Mouse (Mus musculus) stomach, embryonic 15.5 days (tissue): ENCODE measurements around the gene Wnt1. TPM values are rescaled to one million over a fixed set of nuclear protein-coding genes. Genes with fewer than 3 reads are reported as not detected.
A peak's percentile ranks its signal among the peaks of the same experiment; 100 is the strongest.
"Not testable (repeated sequence)": the region's sequence is repeated elsewhere in the genome, so short reads cannot be mapped to it uniquely, and the experiment has no call there.

Experiments
- ATAC-seq: fragments of 200-750 bp; cut with Nextera tagmentation; 2 replicates; pipeline ENCODE4 v1.8.0; 2017; ENCODE audit warnings: low read depth, moderate number of reproducible peaks, moderate TSS enrichment; ENCODE audit not compliant: insufficient read depth, low FRiP score
- H3K27ac ChIP-seq: fragments of 300-500 bp; sonication (generic); 2 replicates; pipeline ENCODE4 v1.5.1; 2015; ENCODE audit warnings: mild to moderate bottlenecking, inconsistent platforms
- H3K27me3 ChIP-seq: fragments of 300-500 bp; sonication (generic); replicated peaks from 2 replicates; pipeline ENCODE4 v1.6.1; 2015; ENCODE audit warnings: inconsistent platforms
- H3K36me3 ChIP-seq: fragments of 300-500 bp; sonication (generic); 2 replicates; pipeline ENCODE4 v1.6.1; 2015; ENCODE audit warnings: inconsistent platforms
- H3K4me1 ChIP-seq: fragments of 300-500 bp; sonication (generic); 2 replicates; pipeline ENCODE4 v1.6.1; 2015; ENCODE audit warnings: inconsistent platforms
- H3K4me2 ChIP-seq: fragments of 300-500 bp; sonication (generic); 2 replicates; pipeline ENCODE4 v1.6.1; 2015; ENCODE audit warnings: mild to moderate bottlenecking, inconsistent platforms
- H3K4me3 ChIP-seq: fragments of 300-500 bp; sonication (generic); replicated peaks from 2 replicates; pipeline ENCODE4 v1.5.1; 2015; ENCODE audit warnings: inconsistent platforms
- H3K9ac ChIP-seq: fragments of 300-500 bp; sonication (generic); 2 replicates; pipeline ENCODE4 v1.6.1; 2015; ENCODE audit warnings: inconsistent platforms
- H3K9me3 ChIP-seq: fragments of 300-500 bp; sonication (generic); 2 replicates; pipeline ENCODE4 v1.6.1; 2016; ENCODE audit warnings: inconsistent platforms
- WGBS: fragments of 180-500 bp; shearing (Covaris S2); methylation state at CpG from one replicate; pipeline ENCODE4 v1.1.7; 2015; 5-methylcytosine and 5-hydroxymethylcytosine counted together
- polyA plus RNA-seq: library from polyadenylated mRNA; unstranded; fragments of >200 nt; fragmentation: Nextera tagmentation; extraction: Ambion mirVana; gene quantifications from 2 replicates; pipeline ENCODE4 v1.2.1, GENCODE M21; 2015

Gene Wnt1
- polyA plus RNA-seq = not detected in 2 replicates

DNA sequence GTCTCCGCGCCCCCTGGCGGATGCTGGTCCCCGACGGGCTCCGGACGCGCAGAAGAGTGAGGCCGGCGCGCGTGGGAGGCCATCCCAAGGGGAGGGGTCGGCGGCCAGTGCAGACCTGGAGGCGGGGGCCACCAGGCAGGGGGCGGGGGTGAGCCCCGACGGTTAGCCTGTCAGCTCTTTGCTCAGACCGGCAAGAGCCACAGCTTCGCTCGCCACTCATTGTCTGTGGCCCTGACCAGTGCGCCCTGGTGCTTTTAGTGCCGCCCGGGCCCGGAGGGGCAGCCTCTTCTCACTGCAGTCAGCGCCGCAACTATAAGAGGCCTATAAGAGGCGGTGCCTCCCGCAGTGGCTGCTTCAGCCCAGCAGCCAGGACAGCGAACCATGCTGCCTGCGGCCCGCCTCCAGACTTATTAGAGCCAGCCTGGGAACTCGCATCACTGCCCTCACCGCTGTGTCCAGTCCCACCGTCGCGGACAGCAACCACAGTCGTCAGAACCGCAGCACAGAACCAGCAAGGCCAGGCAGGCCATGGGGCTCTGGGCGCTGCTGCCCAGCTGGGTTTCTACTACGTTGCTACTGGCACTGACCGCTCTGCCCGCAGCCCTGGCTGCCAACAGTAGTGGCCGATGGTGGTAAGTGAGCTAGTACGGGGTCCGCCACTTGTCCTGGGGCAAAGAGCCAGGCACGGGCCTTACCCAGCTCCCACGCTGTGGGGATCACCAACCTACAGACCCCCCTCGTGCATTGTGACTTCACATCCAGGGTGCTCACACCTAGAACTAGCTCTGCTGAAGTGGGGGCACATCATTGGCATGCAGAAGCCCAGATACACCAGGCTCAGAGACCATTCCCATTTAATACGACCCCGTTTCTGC, at the start of gene Wnt1:
TSS of gene Wnt1 (plus strand) at position 197 of the 875 bp plus-strand sequence.
- peak within 1 kb of the TSS; percentile 44 for H3K4me2 ChIP-seq
- H3K4me3 ChIP-seq = peak within 1 kb of the TSS; percentile 17
- no peak within 1 kb of the TSS for H3K27ac ChIP-seq
- H3K9me3 ChIP-seq = no peaks in the 10 kb centered on the region
- peaks cover 33% of the 10 kb centered on the region for H3K4me1 ChIP-seq
- no peak; the same call in 1 of the 2 replicates for ATAC-seq
- no peaks in the 10 kb centered on the region for H3K36me3 ChIP-seq
- H3K9ac ChIP-seq = no peak within 1 kb of the TSS
- WGBS = 5% methylated on average over 48 of the region's 51 CpGs
- peaks cover 79% of the 10 kb centered on the region for H3K27me3 ChIP-seq

- 86% methylated on average over 8 of the region's 8 CpGs for WGBS
- H3K9ac ChIP-seq = no peak overlapping the region
- H3K27ac ChIP-seq = no peak overlapping the region
- H3K27me3 ChIP-seq = no peaks in the 10 kb centered on the region
- no peak for ATAC-seq
- H3K9me3 ChIP-seq = no peaks in the 10 kb centered on the region
- peaks cover 49% of the 10 kb centered on the region for H3K36me3 ChIP-seq
- H3K4me3 ChIP-seq = no peak overlapping the region
- 0 out of 2 replicates have a peak, but pooled peaks cover 2% of the 10 kb centered on the region for H3K4me1 ChIP-seq
- H3K4me2 ChIP-seq = no peak overlapping the region
These were observed 49.4 kb upstream of the Wnt1 start for GRCm38 (mm10) chr15:98740219-98740618.

DNA sequence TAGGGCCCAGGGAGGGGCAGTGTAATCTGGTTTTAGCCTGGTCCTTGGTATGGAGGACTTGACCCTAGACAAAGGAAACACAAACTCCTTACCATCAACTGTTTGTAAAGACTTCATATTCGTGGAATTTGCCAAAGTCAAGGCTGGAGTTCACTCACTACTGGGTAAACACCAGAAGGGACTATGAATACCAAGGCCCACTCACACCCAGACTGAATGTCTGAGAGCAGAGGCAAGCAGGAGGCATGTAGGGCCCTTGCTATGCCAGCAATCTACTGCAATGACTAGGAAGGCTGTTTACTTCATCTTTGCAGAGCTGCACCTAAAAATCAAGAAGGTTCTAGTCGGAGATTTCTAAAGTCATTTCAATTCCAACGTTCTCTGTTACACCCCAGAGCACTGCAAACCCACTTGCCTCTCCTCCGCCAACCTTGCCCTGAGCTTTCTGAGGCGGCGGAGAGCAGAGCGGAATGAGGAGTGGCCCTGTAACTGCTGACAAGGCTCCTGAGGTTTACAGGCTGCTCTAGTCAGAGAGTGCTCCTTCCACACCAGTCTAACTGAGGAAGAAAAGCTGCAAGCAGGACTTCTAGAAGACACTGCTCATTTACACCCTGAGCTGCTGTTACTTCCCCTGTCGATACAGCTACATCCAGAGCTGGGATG, 46.8 kb upstream of the Wnt1 start:
- Histone ChIP-seq H3K9me3 (no peaks in the 10 kb centered on the region), H3K4me2 (no peak overlapping the region), H3K27ac (peak overlapping the region; percentile 28), H3K27me3 (no peaks in the 10 kb centered on the region), H3K4me1 (0 out of 2 replicates have a peak, but pooled peaks cover 4% of the 10 kb centered on the region), H3K4me3 (no peak overlapping the region), H3K36me3 (peaks cover 28% of the 10 kb centered on the region), H3K9ac (no peak overlapping the region)
- no peak; the same call in 1 of the 2 replicates for ATAC-seq
- WGBS = 66% methylated on average over 8 of the region's 8 CpGs

DNA sequence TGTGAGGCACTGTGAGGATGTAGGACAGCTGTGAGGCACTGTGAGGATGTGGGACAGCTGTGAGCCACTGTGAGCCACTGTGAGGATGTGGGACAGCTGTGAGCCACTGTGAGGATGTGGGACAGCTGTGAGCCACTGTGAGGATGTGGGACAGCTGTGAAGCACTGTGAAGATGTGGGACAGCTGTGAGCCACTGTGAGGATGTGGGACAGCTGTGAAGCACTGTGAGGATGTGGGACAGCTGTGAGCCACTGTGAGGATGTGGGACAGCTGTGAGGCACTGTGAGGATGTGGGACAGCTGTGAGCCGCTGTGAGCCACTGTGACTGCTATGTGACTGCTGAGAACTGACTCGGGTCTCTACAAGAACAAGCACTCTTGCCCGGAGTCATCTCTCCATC, 45.8 kb upstream of the Wnt1 start:
- H3K9ac ChIP-seq, H3K27ac ChIP-seq, ATAC-seq, H3K9me3 ChIP-seq, H3K4me3 ChIP-seq, H3K4me1 ChIP-seq, H3K27me3 ChIP-seq, H3K4me2 ChIP-seq: not testable (repeated sequence)
- WGBS = 88% methylated on average over 3 of the region's 3 CpGs
- H3K36me3 ChIP-seq = peaks cover 25% of the 10 kb centered on the region

DNA sequence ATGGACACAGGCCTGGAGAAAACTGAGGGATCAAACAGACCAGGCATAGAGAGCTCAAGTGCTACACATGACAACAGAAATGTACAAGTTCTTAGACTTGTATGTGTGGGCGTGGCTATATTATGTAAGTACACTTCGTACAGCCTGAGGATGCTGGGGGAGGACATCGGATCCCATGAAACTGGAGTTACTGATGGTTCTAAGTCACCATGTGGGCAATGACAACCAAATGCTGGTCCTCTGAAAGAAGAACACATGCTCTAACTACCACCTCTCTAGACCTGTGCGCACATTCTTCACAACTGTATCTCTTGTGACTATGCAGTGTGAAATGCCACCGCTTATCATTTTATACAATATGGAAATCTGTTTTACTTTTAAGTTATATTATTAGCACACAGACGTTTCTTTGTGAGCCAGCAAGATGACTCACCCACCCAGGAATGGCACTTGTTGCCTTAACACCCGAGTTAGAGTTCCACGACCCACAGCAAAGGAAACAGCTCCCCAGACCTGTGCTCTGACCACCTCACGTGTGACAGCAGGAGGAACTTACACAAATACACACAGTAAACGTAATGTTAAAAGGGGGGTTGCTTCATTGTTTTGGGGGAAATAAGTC, 43.2 kb upstream of the Wnt1 start:
- WGBS = 73% methylated on average over 10 of the region's 10 CpGs
- no peak overlapping the region for H3K4me3 ChIP-seq
- H3K36me3 ChIP-seq = no peaks in the 10 kb centered on the region; the same call in 1 of the 2 replicates
- no peak overlapping the region for H3K4me2 ChIP-seq
- no peak for ATAC-seq
- H3K4me1 ChIP-seq = 0 out of 2 replicates have a peak, but pooled peaks cover 6% of the 10 kb centered on the region
- H3K27me3 ChIP-seq = no peaks in the 10 kb centered on the region
- no peak overlapping the region for H3K27ac ChIP-seq
- H3K9ac ChIP-seq = no peak overlapping the region
- no peaks in the 10 kb centered on the region for H3K9me3 ChIP-seq

DNA sequence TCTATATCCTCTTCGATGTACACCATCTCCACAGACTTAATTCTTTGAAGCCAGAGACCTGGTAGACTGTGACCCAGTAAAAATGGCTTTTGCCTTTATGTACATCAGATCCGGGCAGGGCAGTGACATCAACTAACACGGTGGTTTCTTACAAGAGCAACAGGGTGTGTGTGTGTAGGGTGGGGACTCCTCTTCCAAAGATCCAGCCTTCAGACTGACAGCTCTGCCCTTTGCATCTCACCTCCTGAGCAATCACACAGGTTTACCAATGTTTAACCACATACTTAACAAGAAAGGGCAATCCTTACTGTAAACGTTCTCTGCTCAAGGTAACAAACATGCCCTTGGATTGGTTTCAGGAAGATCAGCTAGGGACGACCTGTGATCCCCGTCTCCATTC, 42.4 kb upstream of the Wnt1 start:
- Histone ChIP-seq H3K9ac (no peak overlapping the region), H3K27ac (no peak overlapping the region), H3K4me2 (no peak overlapping the region), H3K36me3 (no peaks in the 10 kb centered on the region; the same call in 1 of the 2 replicates), H3K4me1 (0 out of 2 replicates have a peak, but pooled peaks cover 6% of the 10 kb centered on the region), H3K4me3 (no peak overlapping the region), H3K9me3 (no peaks in the 10 kb centered on the region), H3K27me3 (no peaks in the 10 kb centered on the region)
- no peak; the same call in 1 of the 2 replicates for ATAC-seq
- WGBS = 65% methylated on average over 6 of the region's 6 CpGs

GRCm38 (mm10) chr15:98749093-98749492, 40.6 kb upstream of the Wnt1 start:
- no peak overlapping the region for H3K4me2 ChIP-seq
- no peak overlapping the region for H3K4me3 ChIP-seq
- no peak overlapping the region for H3K9ac ChIP-seq
- no peaks in the 10 kb centered on the region for H3K27me3 ChIP-seq
- 92% methylated on average over 2 of the region's 2 CpGs for WGBS
- 0 out of 2 replicates have a peak, but pooled peaks cover 4% of the 10 kb centered on the region for H3K4me1 ChIP-seq
- ATAC-seq = no peak
- H3K27ac ChIP-seq = no peak overlapping the region
- no peaks in the 10 kb centered on the region for H3K9me3 ChIP-seq
- no peaks in the 10 kb centered on the region for H3K36me3 ChIP-seq

DNA sequence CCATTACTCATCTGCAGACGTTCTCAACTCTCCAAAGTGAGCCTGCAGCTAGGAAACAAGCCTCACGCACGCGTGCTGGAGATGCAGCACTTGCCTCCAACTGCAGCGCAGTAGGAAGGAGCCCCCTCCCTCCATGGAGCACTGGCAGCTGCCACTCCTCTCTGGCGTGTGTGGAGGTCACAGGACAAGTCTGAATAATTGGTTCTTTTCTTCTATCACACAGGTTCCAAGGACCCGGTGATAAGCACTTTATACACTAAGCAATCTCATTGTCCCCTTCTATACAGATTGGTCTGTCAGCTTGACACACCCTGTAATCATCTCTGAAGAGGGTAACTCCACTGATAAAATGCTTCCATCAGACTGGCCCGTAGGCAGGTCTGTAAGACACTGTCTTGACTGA, 36.6 kb upstream of the Wnt1 start:
- Histone ChIP-seq H3K9me3 (no peaks in the 10 kb centered on the region), H3K4me1 (0 out of 2 replicates have a peak, but pooled peaks cover under 1% of the 10 kb centered on the region), H3K27ac (no peak overlapping the region), H3K36me3 (0 out of 2 replicates have a peak, but pooled peaks cover 2% of the 10 kb centered on the region), H3K4me2 (no peak overlapping the region), H3K9ac (no peak overlapping the region), H3K4me3 (no peak overlapping the region), H3K27me3 (no peaks in the 10 kb centered on the region)
- WGBS = 70% methylated on average over 8 of the region's 8 CpGs
- ATAC-seq = peak; percentile 22; the same call in 1 of the 2 replicates

GRCm38 (mm10) chr15:98754125-98754524, 35.5 kb upstream of the Wnt1 start:
- Histone ChIP-seq H3K9me3 (no peaks in the 10 kb centered on the region), H3K4me3 (no peak overlapping the region), H3K36me3 (peaks cover 2% of the 10 kb centered on the region; the same call in 1 of the 2 replicates), H3K9ac (no peak overlapping the region), H3K4me1 (no peaks in the 10 kb centered on the region), H3K27me3 (no peaks in the 10 kb centered on the region), H3K4me2 (no peak overlapping the region), H3K27ac (no peak overlapping the region)
- no peak for ATAC-seq
- 78% methylated on average over 2 of the region's 2 CpGs for WGBS

DNA sequence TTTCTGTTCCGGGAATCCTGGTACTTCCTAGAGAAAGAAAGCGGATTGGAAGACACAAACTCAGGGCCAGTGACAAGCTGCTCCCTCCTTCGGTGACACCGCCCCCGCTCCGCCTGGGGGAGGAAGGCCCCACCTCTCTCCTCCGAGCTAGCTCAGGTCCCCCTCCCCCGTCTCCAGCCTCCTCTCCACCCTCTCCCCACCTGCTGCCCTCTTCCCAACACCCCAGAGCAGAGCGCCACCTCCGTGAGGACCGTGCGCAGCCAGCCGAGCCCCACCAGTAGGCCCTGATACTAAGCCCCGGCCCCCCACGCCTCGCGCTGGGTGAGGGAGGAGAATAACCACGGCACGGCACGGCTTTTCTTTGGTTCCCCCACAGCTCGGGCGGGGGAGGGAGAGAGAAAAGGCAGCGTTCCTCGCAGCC, 27.4 kb upstream of the Wnt1 start:
- under 1% methylated on average over 21 of the region's 24 CpGs for WGBS
- peak overlapping the region; percentile 96 for H3K4me2 ChIP-seq
- ATAC-seq = peak; percentile 83
- no peaks in the 10 kb centered on the region for H3K9me3 ChIP-seq
- peak overlapping the region; percentile 83 for H3K27ac ChIP-seq
- H3K4me3 ChIP-seq = peak overlapping the region; percentile 99
- H3K27me3 ChIP-seq = 0 out of 2 replicates have a peak, but pooled peaks cover 3% of the 10 kb centered on the region
- H3K9ac ChIP-seq = peak overlapping the region; percentile 87
- H3K36me3 ChIP-seq = peaks cover under 1% of the 10 kb centered on the region; the same call in 1 of the 2 replicates
- peaks cover 17% of the 10 kb centered on the region; the same call in 1 of the 2 replicates for H3K4me1 ChIP-seq
